Mouse (Mus musculus) C2C12 (cell line): ENCODE measurements around the gene Ckap2.

Experiments
- CEBPB ChIP-seq: IDR thresholded peaks from one replicate; pipeline ENCODE4 v1.6.1; 2011; ENCODE audit warnings: low read depth, mild to moderate bottlenecking, control low read depth, moderate library complexity
- CTCF ChIP-seq: IDR thresholded peaks from one replicate; pipeline ENCODE4 v1.5.1; 2011; ENCODE audit not compliant: control insufficient read depth, insufficient read depth, insufficient read length
- MAX ChIP-seq: IDR thresholded peaks from one replicate; pipeline ENCODE4 v1.6.1; 2011; ENCODE audit warnings: mild to moderate bottlenecking, control low read depth
- MYOD1 ChIP-seq: IDR thresholded peaks from one replicate; pipeline ENCODE4 v1.6.1; 2011; ENCODE audit warnings: low read depth; ENCODE audit not compliant: control insufficient read depth, insufficient read length
- USF1 ChIP-seq: IDR thresholded peaks from one replicate; pipeline ENCODE4 v1.6.1; 2011; ENCODE audit warnings: low read depth, mild to moderate bottlenecking, control low read depth, moderate library complexity

- no peak for TF ChIP-seq CTCF
- no peak for TF ChIP-seq CEBPB
- no peak for TF ChIP-seq MYOD1
- TF ChIP-seq MAX: no peak
- no peak for TF ChIP-seq USF1
Observed at GRCm38 (mm10) chr8:22209012-22209411, 23.4 kb upstream of the Ckap2 start.
